Mouse (Mus musculus) bone marrow, adult 2 months (tissue): ENCODE data around the gene Tex36.

Experiments used
- CTCF ChIP-seq: fragments of 200-500 bp; IDR thresholded peaks from 2 replicates; pipeline ENCODE4 v1.5.1; 2011; ENCODE audit warnings: low read length, control low read depth; ENCODE audit not compliant: control insufficient read depth, insufficient read depth
- POLR2A ChIP-seq: fragments of 200-500 bp; IDR thresholded peaks from 2 replicates; pipeline ENCODE4 v1.6.1; 2011; ENCODE audit warnings: low read depth, mild to moderate bottlenecking, control low read depth, low read length, borderline replicate concordance; ENCODE audit not compliant: control insufficient read depth

GRCm38 (mm10) chr7:133634932-133635650 is 33.1 kb upstream of the Tex36 start:
- TF ChIP-seq POLR2A = no peak
- no peak for TF ChIP-seq CTCF
